Mouse (Mus musculus) midbrain, embryonic 16.5 days (tissue): Measurements from ENCODE around the gene Ubl4b. TPM values are rescaled to one million over a fixed set of nuclear protein-coding genes. Genes with fewer than 3 reads are reported as not detected.
A peak's percentile ranks its signal among the peaks of the same experiment; 100 is the strongest.

Experiments
- ATAC-seq: fragments of 200-750 bp; cut with Nextera tagmentation; 2 replicates; pipeline ENCODE4 v1.8.0; 2017; ENCODE audit warnings: moderate TSS enrichment
- H3K27ac ChIP-seq: fragments of 300-500 bp; sonication (generic); 2 replicates; pipeline ENCODE4 v1.5.1; 2014; ENCODE audit warnings: mild to moderate bottlenecking, low read length, mixed read lengths
- H3K27me3 ChIP-seq: fragments of 300-500 bp; sonication (generic); 2 replicates; pipeline ENCODE4 v1.6.1; 2014; ENCODE audit warnings: low read depth, low read length, mixed read lengths; ENCODE audit not compliant: control insufficient read depth, insufficient read depth
- H3K36me3 ChIP-seq: fragments of 300-500 bp; sonication (generic); 2 replicates; pipeline ENCODE4 v1.6.1; 2014; ENCODE audit warnings: mild to moderate bottlenecking, low read length, moderate library complexity, mixed read lengths; ENCODE audit not compliant: control insufficient read depth, insufficient read depth
- H3K4me1 ChIP-seq: fragments of 300-500 bp; sonication (generic); 2 replicates; pipeline ENCODE4 v1.6.1; 2014; ENCODE audit warnings: mild to moderate bottlenecking, low read length, mixed read lengths; ENCODE audit not compliant: control insufficient read depth, insufficient read depth
- H3K4me2 ChIP-seq: fragments of 300-500 bp; sonication (generic); 2 replicates; pipeline ENCODE4 v1.6.1; 2014; ENCODE audit warnings: mild to moderate bottlenecking, low read length, mixed read lengths
- H3K4me3 ChIP-seq: fragments of 300-500 bp; sonication (generic); 2 replicates; pipeline ENCODE4 v1.5.1; 2014; ENCODE audit warnings: low read depth, mild to moderate bottlenecking, low read length, moderate library complexity, mixed read lengths
- H3K9ac ChIP-seq: fragments of 300-500 bp; sonication (generic); 2 replicates; pipeline ENCODE4 v1.6.1; 2014; ENCODE audit warnings: low read depth, low read length, mixed read lengths
- H3K9me3 ChIP-seq: fragments of 300-500 bp; sonication (generic); replicated peaks from 2 replicates; pipeline ENCODE4 v1.6.1; 2014; ENCODE audit warnings: mild to moderate bottlenecking, low read length, mixed read lengths; ENCODE audit not compliant: control insufficient read depth, poor library complexity, severe bottlenecking
- WGBS: fragments of 180-500 bp; shearing (Covaris S2); extraction: QIAGEN DNeasy Blood & Tissue Kit; methylation state at CpG from one replicate; pipeline ENCODE4 v1.1.7; 2014; 5-methylcytosine and 5-hydroxymethylcytosine counted together
- polyA plus RNA-seq: library from polyadenylated mRNA; unstranded; fragments of >200 nt; fragmentation: Nextera tagmentation; extraction: Ambion mirVana; gene quantifications from 2 replicates; pipeline ENCODE4 v1.2.1, GENCODE M21; 2015

The Ubl4b gene
- polyA plus RNA-seq, 1 experiment from 2014 or later, result not detected

DNA sequence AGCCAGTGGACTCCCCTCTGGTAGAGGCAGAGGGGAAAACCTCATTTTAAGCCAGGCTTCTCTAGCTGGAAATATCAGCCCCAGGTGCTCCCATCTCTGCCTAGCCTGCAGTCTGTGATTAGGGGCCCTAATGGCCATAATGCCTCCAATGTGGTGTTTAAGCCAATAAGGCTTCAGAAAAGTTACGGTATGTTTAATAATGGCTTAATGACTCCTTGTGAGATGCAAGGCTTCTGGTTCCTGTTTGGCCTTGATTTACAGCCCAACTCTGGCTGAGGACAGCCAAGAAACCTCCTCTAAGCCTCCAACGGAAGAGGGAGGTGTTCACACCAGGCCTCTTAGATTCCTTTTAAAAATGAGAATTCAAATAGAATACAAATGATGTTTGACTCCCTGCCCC lies 38.8 kb upstream of the Ubl4b start:
- H3K4me2 ChIP-seq, result no peak overlapping the region
- no peak for ATAC-seq
- peaks cover 8% of the 10 kb centered on the region; the same call in 1 of the 2 replicates for H3K4me1 ChIP-seq
- 57% methylated on average over 2 of the region's 2 CpGs for WGBS
- H3K36me3 ChIP-seq, result no peaks in the 10 kb centered on the region
- no peak overlapping the region for H3K9ac ChIP-seq
- H3K9me3 ChIP-seq, result no peaks in the 10 kb centered on the region
- no peak overlapping the region for H3K4me3 ChIP-seq
- no peak overlapping the region for H3K27ac ChIP-seq
- peaks cover 35% of the 10 kb centered on the region for H3K27me3 ChIP-seq

DNA sequence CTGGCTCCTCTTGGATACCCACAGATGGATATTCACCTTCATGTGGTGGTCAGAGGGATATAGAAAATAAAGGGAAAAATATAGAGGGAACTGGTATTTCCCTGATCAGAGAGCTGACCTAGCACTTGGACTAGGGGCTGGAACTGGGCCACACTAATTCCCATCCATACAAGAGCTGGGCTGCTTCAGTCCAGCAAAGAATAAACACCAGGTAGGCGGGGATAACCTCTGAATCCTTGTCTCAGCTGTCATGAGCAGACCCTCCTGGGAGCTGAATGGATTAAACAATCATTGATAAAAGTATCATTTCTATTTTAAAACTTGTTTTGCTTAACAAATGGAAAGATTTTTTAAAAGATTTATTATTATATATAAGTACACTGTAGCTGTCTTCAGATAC lies 36.7 kb upstream of the Ubl4b start:
- 79% methylated on average over 1 of the region's 1 CpGs for WGBS
- no peak overlapping the region for H3K4me3 ChIP-seq
- H3K36me3 ChIP-seq, result no peaks in the 10 kb centered on the region
- ATAC-seq, result no peak
- H3K9ac ChIP-seq, result no peak overlapping the region
- H3K27ac ChIP-seq, result no peak overlapping the region
- peaks cover 34% of the 10 kb centered on the region for H3K27me3 ChIP-seq
- H3K4me1 ChIP-seq, result peaks cover 6% of the 10 kb centered on the region; the same call in 1 of the 2 replicates
- no peak overlapping the region for H3K4me2 ChIP-seq
- no peaks in the 10 kb centered on the region for H3K9me3 ChIP-seq

DNA sequence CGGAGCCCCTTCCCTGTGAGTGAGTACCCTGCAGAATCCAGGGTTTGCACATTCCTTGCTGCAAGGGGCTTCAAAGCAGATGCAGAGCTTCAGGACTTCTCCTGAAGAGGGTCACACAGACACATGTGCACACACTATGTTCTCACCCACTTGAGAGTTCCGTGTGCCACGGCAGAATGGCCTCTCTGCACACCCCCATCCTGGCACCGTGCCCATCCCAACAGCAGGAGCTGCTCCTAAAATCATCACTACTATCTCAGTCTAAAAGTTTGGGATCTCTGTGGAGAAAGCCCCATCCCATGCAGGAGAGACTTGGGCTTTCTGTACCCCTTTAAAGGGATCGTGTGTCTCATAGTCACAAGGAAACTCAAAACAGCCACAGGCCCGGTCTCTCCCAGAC lies 31.6 kb upstream of the Ubl4b start:
- peaks cover 39% of the 10 kb centered on the region for H3K27me3 ChIP-seq
- H3K9ac ChIP-seq, result no peak overlapping the region
- no peaks in the 10 kb centered on the region for H3K9me3 ChIP-seq
- ATAC-seq, result no peak
- no peak overlapping the region for H3K27ac ChIP-seq
- no peaks in the 10 kb centered on the region for H3K36me3 ChIP-seq
- H3K4me3 ChIP-seq, result no peak overlapping the region
- H3K4me2 ChIP-seq, result no peak overlapping the region
- WGBS, result 78% methylated on average over 6 of the region's 6 CpGs
- H3K4me1 ChIP-seq, result peaks cover 9% of the 10 kb centered on the region

DNA sequence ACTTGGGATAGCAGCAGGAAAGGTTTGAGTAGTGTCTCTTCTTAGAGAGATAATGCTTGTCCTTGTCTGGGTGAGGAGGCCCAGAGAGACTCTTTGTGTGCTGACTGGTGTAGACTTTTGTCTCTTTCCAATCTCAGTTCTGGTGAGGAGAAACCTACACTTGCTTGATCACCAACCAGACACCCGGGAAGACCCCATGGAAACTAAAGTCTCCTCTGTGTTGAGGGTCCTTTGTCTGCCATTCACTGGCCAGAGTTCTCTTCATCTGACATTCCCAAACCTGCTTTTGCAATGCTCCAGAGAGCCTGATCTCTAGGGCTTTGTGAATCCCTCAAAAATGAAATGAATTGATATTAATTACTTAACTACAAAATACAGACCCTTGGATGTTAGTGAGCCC lies 29.0 kb upstream of the Ubl4b start:
- no peak overlapping the region for H3K27ac ChIP-seq
- ATAC-seq, result no peak
- no peak overlapping the region for H3K4me2 ChIP-seq
- peaks cover 9% of the 10 kb centered on the region for H3K4me1 ChIP-seq
- peaks cover 56% of the 10 kb centered on the region for H3K27me3 ChIP-seq
- no peaks in the 10 kb centered on the region for H3K9me3 ChIP-seq
- no peaks in the 10 kb centered on the region for H3K36me3 ChIP-seq
- no peak overlapping the region for H3K4me3 ChIP-seq
- WGBS, result 9% methylated on average over 1 of the region's 1 CpGs
- no peak overlapping the region for H3K9ac ChIP-seq

DNA sequence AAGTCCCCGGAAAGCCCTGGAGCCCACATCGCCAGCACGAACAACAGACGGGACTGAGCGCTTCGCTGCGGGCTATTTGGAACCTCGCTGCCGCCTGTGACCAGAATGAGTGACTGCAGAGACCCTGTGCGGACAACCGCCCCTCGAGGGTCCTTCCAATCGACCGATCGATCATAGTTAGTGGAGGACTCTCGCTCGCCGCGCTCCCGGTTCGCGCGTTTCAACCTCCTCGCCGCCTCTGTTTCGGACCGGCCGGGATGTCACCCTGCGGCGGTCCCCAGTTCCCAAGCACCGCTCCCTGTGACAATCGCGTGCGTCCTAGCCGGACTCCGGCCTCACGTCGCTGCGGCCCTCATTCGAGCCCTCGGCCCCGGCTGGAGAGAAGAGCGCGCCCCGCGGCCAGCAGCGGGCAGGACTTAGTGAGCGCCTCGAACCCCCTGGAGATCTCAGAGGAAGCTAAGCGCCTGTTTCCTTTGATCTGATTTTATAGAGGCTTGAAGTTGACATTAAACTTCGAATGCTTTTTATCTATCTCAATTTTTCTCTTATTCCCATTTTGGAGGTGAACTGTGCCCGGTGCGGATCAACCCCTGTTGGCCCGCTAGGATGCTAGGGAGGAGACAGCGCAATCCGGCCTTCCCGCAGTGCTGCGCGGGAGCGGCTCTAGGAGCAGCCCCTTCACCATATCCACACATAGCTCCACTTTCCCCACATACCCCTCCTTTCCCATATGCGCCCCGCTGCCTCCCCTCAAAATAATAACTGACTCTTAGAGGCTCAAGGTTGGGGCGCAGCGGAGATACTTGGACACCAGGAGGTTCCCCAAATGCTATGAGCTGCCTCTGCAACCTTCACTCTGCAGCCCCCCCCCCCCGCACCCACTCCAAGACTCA lies 28.2 kb upstream of the Ubl4b start:
- under 1% methylated on average over 64 of the region's 65 CpGs for WGBS
- H3K27ac ChIP-seq, result no peak overlapping the region
- no peaks in the 10 kb centered on the region for H3K9me3 ChIP-seq
- H3K4me1 ChIP-seq, result peaks cover 9% of the 10 kb centered on the region
- no peak overlapping the region for H3K9ac ChIP-seq
- peak overlapping the region; percentile 24 for H3K4me3 ChIP-seq
- peaks cover 58% of the 10 kb centered on the region for H3K27me3 ChIP-seq
- no peaks in the 10 kb centered on the region for H3K36me3 ChIP-seq
- H3K4me2 ChIP-seq, result peak overlapping the region; percentile 44
- no peak for ATAC-seq

DNA sequence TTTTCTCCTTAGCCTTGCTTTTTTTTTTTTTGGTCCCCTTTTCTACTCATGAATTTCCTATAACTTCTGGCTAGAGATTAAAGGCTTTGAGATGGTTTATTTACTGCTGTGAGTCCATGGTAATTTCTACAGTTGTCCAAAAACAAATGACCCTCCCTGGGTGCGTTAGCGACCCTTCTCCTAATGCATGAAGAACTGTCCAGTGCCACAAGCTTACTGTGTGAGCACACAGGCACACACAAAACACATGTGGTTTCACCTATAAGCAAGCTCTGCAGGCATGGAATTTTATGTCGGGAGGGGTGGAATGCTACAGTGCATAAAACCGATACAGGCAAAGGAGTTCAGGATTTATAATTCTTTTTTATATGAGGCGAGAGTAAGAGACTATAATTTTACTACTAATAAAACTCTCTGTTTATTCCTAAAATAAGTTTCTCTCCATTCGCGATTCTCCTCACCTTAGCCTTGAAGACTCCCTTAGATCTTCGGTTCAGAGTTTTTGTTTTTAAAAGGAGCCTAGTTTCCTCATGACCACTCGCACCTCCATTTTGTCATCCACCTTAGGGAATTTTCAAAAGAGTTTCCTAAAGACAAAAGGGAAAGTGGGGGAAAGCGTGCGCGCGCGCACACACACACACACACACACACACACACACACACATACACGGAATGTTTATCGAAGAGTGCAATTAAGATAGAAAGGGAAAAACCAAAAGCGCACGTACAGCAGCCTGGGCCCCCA lies 27.4 kb upstream of the Ubl4b start:
- peaks cover 9% of the 10 kb centered on the region for H3K4me1 ChIP-seq
- H3K36me3 ChIP-seq, result no peaks in the 10 kb centered on the region
- no peaks in the 10 kb centered on the region for H3K9me3 ChIP-seq
- no peak overlapping the region for H3K4me3 ChIP-seq
- peaks cover 61% of the 10 kb centered on the region for H3K27me3 ChIP-seq
- 3% methylated on average over 18 of the region's 18 CpGs for WGBS
- no peak overlapping the region for H3K27ac ChIP-seq
- H3K9ac ChIP-seq, result no peak overlapping the region
- H3K4me2 ChIP-seq, result peak overlapping the region; percentile 44
- ATAC-seq, result no peak

DNA sequence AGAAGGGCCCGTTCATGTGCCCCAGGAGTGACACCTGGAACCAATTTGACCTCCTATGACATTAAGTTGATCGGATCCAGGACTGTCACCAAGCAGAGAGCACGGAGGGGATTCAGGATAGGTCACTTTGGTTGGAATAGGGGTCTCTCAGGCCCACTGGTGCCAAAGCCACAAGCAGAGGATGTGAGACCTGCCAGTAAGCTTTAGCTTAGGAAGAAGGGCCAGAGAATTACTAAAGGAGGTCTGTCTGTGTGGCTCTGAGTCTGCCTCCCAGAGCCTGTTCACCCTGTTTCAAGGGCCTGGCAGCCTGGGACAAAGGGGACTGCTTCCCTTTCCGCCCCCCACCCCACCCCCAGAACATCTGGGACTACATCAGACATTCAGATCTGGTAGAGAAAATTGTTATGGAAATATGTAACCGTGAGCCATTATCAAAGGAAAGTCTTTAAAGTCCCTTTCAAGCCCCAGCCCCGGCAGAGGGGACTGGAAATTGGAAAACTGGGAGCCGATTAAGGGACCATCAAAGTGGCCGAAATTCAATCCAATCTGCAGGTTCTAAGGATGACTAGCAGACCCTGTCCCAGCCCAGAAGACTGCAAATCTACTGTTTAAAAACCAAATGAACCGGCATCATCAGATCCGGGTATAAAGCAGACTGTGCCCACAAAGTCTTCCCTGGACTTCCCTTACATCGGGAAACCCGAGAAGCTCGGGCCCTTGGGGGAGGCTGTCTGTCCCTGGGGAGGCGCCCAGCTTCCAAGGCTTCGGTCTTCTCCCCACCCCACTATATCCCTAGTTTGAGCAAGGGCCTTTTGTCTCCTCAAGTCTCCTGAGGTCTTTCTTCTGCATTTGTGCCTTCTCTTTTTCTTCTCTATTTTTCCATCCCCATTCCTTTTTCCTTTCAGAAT lies 26.5 kb upstream of the Ubl4b start:
- Histone ChIP-seq H3K4me3 (no peak overlapping the region), H3K4me2 (no peak overlapping the region), H3K9me3 (no peaks in the 10 kb centered on the region), H3K27ac (no peak overlapping the region), H3K27me3 (peaks cover 51% of the 10 kb centered on the region), H3K4me1 (peaks cover 9% of the 10 kb centered on the region), H3K36me3 (no peaks in the 10 kb centered on the region), H3K9ac (no peak overlapping the region)
- 4% methylated on average over 15 of the region's 15 CpGs for WGBS
- no peak for ATAC-seq

DNA sequence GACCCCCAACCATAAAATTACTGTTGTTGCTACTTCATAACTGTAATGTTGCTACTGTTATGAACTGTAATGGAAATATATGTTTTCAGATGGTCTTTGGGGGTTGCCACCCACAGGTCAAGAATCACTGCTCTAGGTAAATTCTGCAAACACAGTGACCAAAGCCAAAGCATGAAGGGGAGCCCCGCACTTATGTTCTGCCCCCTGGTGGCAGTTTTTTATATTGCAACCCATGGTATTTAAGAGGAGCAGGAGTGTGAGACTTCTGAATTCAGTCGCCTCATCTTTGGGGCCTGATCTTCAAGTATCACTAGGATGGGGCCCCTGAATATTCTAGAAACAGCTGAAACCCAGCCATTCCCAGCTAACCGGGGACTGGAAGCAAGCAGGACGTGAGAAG lies 24.6 kb upstream of the Ubl4b start:
- Histone ChIP-seq H3K27ac (no peak overlapping the region), H3K27me3 (peaks cover 35% of the 10 kb centered on the region), H3K36me3 (no peaks in the 10 kb centered on the region), H3K4me1 (peaks cover 9% of the 10 kb centered on the region), H3K4me2 (no peak overlapping the region), H3K4me3 (no peak overlapping the region), H3K9ac (no peak overlapping the region), H3K9me3 (no peaks in the 10 kb centered on the region)
- ATAC-seq, result 0 out of 2 replicates have a peak, but pooled peaks have one; percentile 58
- 5% methylated on average over 4 of the region's 4 CpGs for WGBS
